Mouse (Mus musculus): Measurements from ENCODE around the gene Gapvd1. TPM values are rescaled to one million over a fixed set of nuclear protein-coding genes. Genes with fewer than 3 reads are reported as not detected.

Gapvd1 gene
- polyA plus RNA-seq, 1 experiment from 2014 or later: 104 TPM

DNA sequence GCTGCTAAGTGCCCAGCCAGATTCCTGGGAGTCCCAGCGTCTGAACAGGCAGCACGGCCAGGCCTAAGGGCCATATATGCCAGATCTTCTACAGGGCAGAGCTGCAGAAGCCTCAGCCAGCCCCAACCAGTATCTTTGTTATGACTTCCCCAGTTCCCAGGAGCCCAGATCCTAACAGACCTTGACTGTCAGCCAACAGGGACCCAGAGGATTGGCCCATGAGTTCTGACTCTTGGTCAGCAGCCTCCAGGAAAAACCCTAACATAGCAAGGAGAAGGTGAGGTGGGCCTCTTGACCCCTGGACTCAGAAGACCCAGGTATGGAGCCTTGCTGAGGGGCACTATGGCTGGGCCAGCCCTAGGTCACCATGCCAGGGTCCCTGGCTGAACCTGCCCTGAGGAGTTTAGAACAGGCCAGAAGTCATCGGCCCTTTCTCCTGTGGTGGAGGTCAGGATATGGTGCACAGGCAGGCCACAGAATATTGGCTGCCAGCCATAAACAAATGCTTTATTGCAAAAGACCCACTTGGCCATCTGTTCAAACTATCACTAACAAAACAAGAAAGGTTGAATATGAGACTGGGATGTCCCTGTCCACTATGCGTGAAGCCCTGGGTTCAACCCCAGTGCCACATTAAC is 126.0 kb downstream of the Gapvd1 start:
- Histone ChIP-seq H3K4me3 (replicated peaks) (no peak overlapping the region), H3K4me1 (replicated peaks) (peaks cover 27% of the 10 kb centered on the region), H3K9ac (replicated peaks) (no peak overlapping the region), H3K9me3 (no peaks in the 10 kb centered on the region), H3K27me3 (0 out of 2 replicates have a peak, but pooled peaks cover 7% of the 10 kb centered on the region), H3K4me2 (no peak overlapping the region), H3K27ac (peak overlapping the region; percentile 23; the same call in 1 of the 2 replicates), H3K36me3 (peaks cover 20% of the 10 kb centered on the region)
- no peak for ATAC-seq (ENCODE audit: insufficient number of reproducible peaks, insufficient read depth, low FRiP score, low TSS enrichment, low read depth)
- 75% methylated on average over 4 of the region's 4 CpGs for WGBS

DNA sequence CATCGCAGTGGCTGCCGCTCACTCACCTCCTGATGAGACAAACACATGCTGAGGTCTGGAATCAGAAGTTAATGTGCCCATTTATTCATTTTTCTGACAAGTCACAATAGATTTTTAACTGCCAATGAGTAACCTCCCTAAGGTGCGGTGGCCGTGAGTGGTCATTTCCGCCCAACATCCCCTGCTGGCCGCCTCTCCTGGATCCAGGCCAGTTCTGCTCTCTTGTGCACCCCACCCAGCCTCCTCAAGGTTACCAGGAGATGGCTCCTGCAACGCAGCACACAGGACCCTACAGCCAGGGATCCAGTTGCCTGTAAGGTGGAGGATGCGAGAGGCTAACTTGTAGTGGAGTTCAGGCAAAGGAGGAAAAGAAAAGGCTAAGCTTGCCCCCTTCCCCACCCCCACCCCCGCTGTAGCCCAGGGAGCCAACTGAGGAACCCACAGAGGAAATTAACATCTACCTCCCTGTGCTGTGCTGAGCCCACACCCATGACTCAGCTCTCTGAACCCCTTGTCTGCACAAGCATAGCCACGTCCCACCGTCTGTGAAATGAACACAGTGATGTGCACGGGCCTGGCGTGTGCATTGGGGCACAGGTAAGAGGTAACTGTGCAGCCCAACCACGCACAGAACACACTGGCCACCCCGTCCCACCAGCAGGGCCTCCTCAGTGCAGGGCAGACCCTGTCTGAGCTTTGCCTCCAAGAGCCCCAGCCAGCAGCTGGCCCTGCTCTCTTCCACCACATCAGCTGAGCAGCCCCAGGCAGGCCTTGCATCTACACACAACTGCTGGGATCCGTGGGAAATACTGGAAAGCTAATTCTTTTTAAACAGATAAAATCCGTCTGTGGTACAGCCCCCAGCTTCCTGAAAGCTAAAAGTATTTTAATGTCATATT is 127.5 kb downstream of the Gapvd1 start:
- Histone ChIP-seq H3K4me3 (replicated peaks) (no peak overlapping the region), H3K4me1 (replicated peaks) (peaks cover 27% of the 10 kb centered on the region), H3K4me2 (no peak overlapping the region), H3K27me3 (0 out of 2 replicates have a peak, but pooled peaks cover 7% of the 10 kb centered on the region), H3K27ac (peak overlapping the region; percentile 67), H3K36me3 (peaks cover 31% of the 10 kb centered on the region), H3K9me3 (no peaks in the 10 kb centered on the region), H3K9ac (replicated peaks) (no peak overlapping the region)
- WGBS: 71% methylated on average over 17 of the region's 17 CpGs
- 0 out of 2 replicates have a peak, but pooled peaks have one; percentile 26 for ATAC-seq (ENCODE audit: insufficient number of reproducible peaks, insufficient read depth, low FRiP score, low TSS enrichment, low read depth)

Other genes starting within 250 kb of the Gapvd1 start
- gene Hspa5, start 16.7 kb upstream of the Gapvd1 start, polyA plus RNA-seq (2016; fragmentation: Nextera tagmentation; extraction: Ambion mirVana): 756 and 817 TPM in 2 replicates
- gene Rabepk, start 44.7 kb upstream of the Gapvd1 start, polyA plus RNA-seq (2016; fragmentation: Nextera tagmentation; extraction: Ambion mirVana): 33.4 and 35.7 TPM in 2 replicates
- gene Fbxw2, start 71.1 kb upstream of the Gapvd1 start, polyA plus RNA-seq (2016; fragmentation: Nextera tagmentation; extraction: Ambion mirVana): 83.0 and 86.8 TPM in 2 replicates
- 0.13 and 0.17 TPM in 2 replicates for gene Gm34653, start 77.8 kb upstream of the Gapvd1 start, polyA plus RNA-seq (2016; fragmentation: Nextera tagmentation; extraction: Ambion mirVana)
- gene Cutal, start 119.2 kb upstream of the Gapvd1 start, polyA plus RNA-seq (2016; fragmentation: Nextera tagmentation; extraction: Ambion mirVana): 0.15 TPM in 1 of 2 replicates, not detected in the other
- 104 TPM in 2 replicates for gene Psmd5, start 119.7 kb upstream of the Gapvd1 start, polyA plus RNA-seq (2016; fragmentation: Nextera tagmentation; extraction: Ambion mirVana)
- 0.61 and 1.0 TPM in 2 replicates for gene Phf19, start 158.8 kb upstream of the Gapvd1 start, polyA plus RNA-seq (2016; fragmentation: Nextera tagmentation; extraction: Ambion mirVana)
- 0.58 and 0.61 TPM in 2 replicates for gene Traf1, start 206.5 kb upstream of the Gapvd1 start, polyA plus RNA-seq (2016; fragmentation: Nextera tagmentation; extraction: Ambion mirVana)

Measured in limb, embryonic 12.5 days (tissue).